Mouse (Mus musculus): ENCODE results near the gene 4930558K02Rik.

GRCm38 (mm10) chr1:161917940-161918484, 61.4 kb downstream of the 4930558K02Rik start:
- TF ChIP-seq CTCF (IDR thresholded peaks at IDR 0.05; ENCODE audit: borderline replicate concordance, extremely low read depth, insufficient read depth, insufficient read length), result no peak
- TF ChIP-seq POLR2A (IDR thresholded peaks at IDR 0.05; ENCODE audit: borderline replicate concordance, extremely low read depth, insufficient read depth, insufficient read length, poor library complexity, severe bottlenecking), result no peak

All from brain, embryonic 14.5 days (tissue).